Mouse (Mus musculus): ENCODE data around the gene Pdgfc. TPM values are rescaled to one million over a fixed set of nuclear protein-coding genes. Genes with fewer than 3 reads are reported as not detected.

Gene Pdgfc
- total RNA-seq (2021) = 10 to 100 TPM; 12.9 to 14.0 TPM

GRCm38 (mm10) chr3:81036151-81036553 is at the start of gene Pdgfc:
Gene Pdgfc (plus strand): TSS chr3:81036416.
- no peak for DNase-seq
- intact Hi-C loops (cut with DNase I) = loop anchor here (5.0 to 10.0 kb wide), 2 partner anchors 746 to 889 kb away; no protein-coding TSS in a partner anchor

GRCm38 (mm10) chr3:81009245-81009644 is 27.0 kb upstream of the Pdgfc start:
- no peak for DNase-seq
- intact Hi-C loops (cut with DNase I) = no loop called here

GRCm38 (mm10) chr3:81009899-81010298 is 26.3 kb upstream of the Pdgfc start:
- DNase-seq = no peak

GRCm38 (mm10) chr3:81017385-81018051 is 18.7 kb upstream of the Pdgfc start:
- intact Hi-C loops (cut with DNase I) = no loop called here
- DNase-seq = no peak

More at GRCm38 (mm10) chr3:81009899-81010298, 26.3 kb upstream of the Pdgfc start:
- intact Hi-C loops (cut with DNase I) = no loop called here

- no peak for DNase-seq
- intact Hi-C loops (cut with DNase I) = no loop called here
These were observed 16.2 kb upstream of the Pdgfc start for GRCm38 (mm10) chr3:81020064-81020463.

- intact Hi-C loops (cut with DNase I) = no loop called here
- no peak for DNase-seq
These were observed 14.4 kb upstream of the Pdgfc start for GRCm38 (mm10) chr3:81021783-81022182.

GRCm38 (mm10) chr3:81022266-81022665 is 13.9 kb upstream of the Pdgfc start:
- intact Hi-C loops (cut with DNase I) = no loop called here
- DNase-seq = no peak

GRCm38 (mm10) chr3:81022845-81023244 is 13.4 kb upstream of the Pdgfc start:
- no peak for DNase-seq
- intact Hi-C loops (cut with DNase I) = no loop called here

GRCm38 (mm10) chr3:81023568-81023967 is 12.6 kb upstream of the Pdgfc start:
- intact Hi-C loops (cut with DNase I) = no loop called here
- DNase-seq = no peak

- peak; percentile 43 for DNase-seq
- intact Hi-C loops (cut with DNase I) = no loop called here
These were observed 10.5 kb upstream of the Pdgfc start for GRCm38 (mm10) chr3:81025568-81026213.

GRCm38 (mm10) chr3:81028361-81028760 is 7.9 kb upstream of the Pdgfc start:
- intact Hi-C loops (cut with DNase I) = no loop called here
- no peak for DNase-seq

GRCm38 (mm10) chr3:81029321-81029720 is 6.9 kb upstream of the Pdgfc start:
- no peak for DNase-seq
- intact Hi-C loops (cut with DNase I) = no loop called here

- intact Hi-C loops (cut with DNase I) = loop anchor here (10.0 kb wide), 1 partner anchor 895 kb away; no protein-coding TSS in a partner anchor
- DNase-seq = no peak
These were observed 6.3 kb upstream of the Pdgfc start for GRCm38 (mm10) chr3:81029909-81030308.

GRCm38 (mm10) chr3:81030311-81030710 is 5.9 kb upstream of the Pdgfc start:
- intact Hi-C loops (cut with DNase I) = loop anchor here (10.0 kb wide), 1 partner anchor 894 kb away; no protein-coding TSS in a partner anchor
- DNase-seq = no peak

- DNase-seq = no peak
- intact Hi-C loops (cut with DNase I) = loop anchor here (10.0 kb wide), 1 partner anchor 893 kb away; no protein-coding TSS in a partner anchor
These were observed 4.2 kb upstream of the Pdgfc start for GRCm38 (mm10) chr3:81032014-81032413.

GRCm38 (mm10) chr3:81034336-81035102 is 1.7 kb upstream of the Pdgfc start:
- intact Hi-C loops (cut with DNase I) = loop anchor here (5.0 to 10.0 kb wide), 2 partner anchors 748 to 890 kb away; no protein-coding TSS in a partner anchor
- no peak for DNase-seq

GRCm38 (mm10) chr3:81036554-81037311 is 517 bp downstream of the Pdgfc start:
- intact Hi-C loops (cut with DNase I) = loop anchor here (5.0 to 10.0 kb wide), 2 partner anchors 746 to 888 kb away; no protein-coding TSS in a partner anchor
- DNase-seq = peak; percentile 80

GRCm38 (mm10) chr3:81037312-81037859 is 1.2 kb downstream of the Pdgfc start:
- DNase-seq = peak; percentile 65
- intact Hi-C loops (cut with DNase I) = loop anchor here (5.0 to 10.0 kb wide), 2 partner anchors 745 to 887 kb away; no protein-coding TSS in a partner anchor

- intact Hi-C loops (cut with DNase I) = loop anchor here (5.0 to 10.0 kb wide), 2 partner anchors 743 to 886 kb away; no protein-coding TSS in a partner anchor
- DNase-seq = peak; percentile 16
These were observed 3.0 kb downstream of the Pdgfc start for GRCm38 (mm10) chr3:81039131-81039653.

All from left cerebral cortex, postnatal 4 days (tissue).